Mouse (Mus musculus): ENCODE results near the gene Ogdhl.
"Not testable (repeated sequence)": the region's sequence is repeated elsewhere in the genome, so short reads cannot be mapped to it uniquely, and the experiment has no call there.

Gene Ogdhl

GRCm38 (mm10) chr14:32321732-32322685 lies at the start of gene Ogdhl:
Gene Ogdhl, plus strand, starts transcription at chr14:32322019.
- peak; percentile 72 to 84 for DNase-seq

GRCm38 (mm10) chr14:32301622-32302021 lies 20.2 kb upstream of the Ogdhl start:
- no peak for DNase-seq

- DNase-seq = no peak
Measured at GRCm38 (mm10) chr14:32302423-32302822, 19.4 kb upstream of the Ogdhl start.

- DNase-seq = no peak
Measured at GRCm38 (mm10) chr14:32304921-32305320, 16.9 kb upstream of the Ogdhl start.

GRCm38 (mm10) chr14:32309876-32310275 lies 11.9 kb upstream of the Ogdhl start:
- DNase-seq = peak; percentile 55 to 66

- DNase-seq = no peak
Measured at GRCm38 (mm10) chr14:32311381-32312035, 10.3 kb upstream of the Ogdhl start.

GRCm38 (mm10) chr14:32317822-32318221 lies 4.0 kb upstream of the Ogdhl start:
- peak in 1 of 2 experiments; percentile 18 for DNase-seq

- peak in 1 of 2 experiments; percentile 23 for DNase-seq
Measured at GRCm38 (mm10) chr14:32323221-32323620, 1.4 kb downstream of the Ogdhl start.

- DNase-seq = peak in 1 of 2 experiments; percentile 33
Measured at GRCm38 (mm10) chr14:32327366-32327765, 5.5 kb downstream of the Ogdhl start.

- DNase-seq = peak in 1 of 2 experiments; percentile 30
Measured at GRCm38 (mm10) chr14:32332515-32333445, 11.0 kb downstream of the Ogdhl start.

- DNase-seq = peak in 1 of 2 experiments; percentile 9
Measured at GRCm38 (mm10) chr14:32336021-32336420, 14.2 kb downstream of the Ogdhl start.

GRCm38 (mm10) chr14:32336547-32336946 lies 14.7 kb downstream of the Ogdhl start:
- DNase-seq = peak in 1 of 2 experiments; percentile 19

GRCm38 (mm10) chr14:32341823-32342222 lies 20.0 kb downstream of the Ogdhl start:
- no peak for DNase-seq

- no peak for DNase-seq
Measured at GRCm38 (mm10) chr14:32344176-32344575, 22.4 kb downstream of the Ogdhl start.

GRCm38 (mm10) chr14:32344694-32345093 lies 22.9 kb downstream of the Ogdhl start:
- DNase-seq = no peak

- DNase-seq = no peak
Measured at GRCm38 (mm10) chr14:32347307-32347706, 25.5 kb downstream of the Ogdhl start.

GRCm38 (mm10) chr14:32351181-32351920 lies 29.5 kb downstream of the Ogdhl start:
- DNase-seq = not testable (repeated sequence)

- DNase-seq = no peak
Measured at GRCm38 (mm10) chr14:32364359-32364758, 42.5 kb downstream of the Ogdhl start.

- DNase-seq = no peak
Measured at GRCm38 (mm10) chr14:32369756-32370155, 47.9 kb downstream of the Ogdhl start.

GRCm38 (mm10) chr14:32372510-32372909 lies 50.7 kb downstream of the Ogdhl start:
- no peak for DNase-seq

- no peak for DNase-seq
Measured at GRCm38 (mm10) chr14:32379395-32380098, 57.7 kb downstream of the Ogdhl start.
